Mouse (Mus musculus) olfactory bulb, adult 2 months (tissue): ENCODE measurements around the gene Mblac2. TPM values are rescaled to one million over a fixed set of nuclear protein-coding genes. Genes with fewer than 3 reads are reported as not detected.
A peak's percentile ranks its signal among the peaks of the same experiment; 100 is the strongest.

Source experiments
- H3K27ac ChIP-seq: fragments of 200-500 bp; 2 replicates; pipeline ENCODE4 v1.5.1; 2012; ENCODE audit warnings: low read depth, low read length; ENCODE audit not compliant: insufficient read depth
- H3K4me1 ChIP-seq: fragments of 200-500 bp; 2 replicates; pipeline ENCODE4 v1.6.1; 2012; ENCODE audit warnings: low read length; ENCODE audit not compliant: control insufficient read depth, insufficient read depth
- H3K4me3 ChIP-seq: fragments of 200-500 bp; 2 replicates; pipeline ENCODE4 v1.5.1; 2012; ENCODE audit warnings: mild to moderate bottlenecking, low read depth, low read length, moderate library complexity; ENCODE audit not compliant: insufficient read depth
- CTCF ChIP-seq: fragments of 200-500 bp; IDR thresholded peaks from 2 replicates; pipeline ENCODE4 v1.5.1; 2012; ENCODE audit warnings: low read depth, mild to moderate bottlenecking, low read length, moderate library complexity; ENCODE audit not compliant: insufficient read depth
- POLR2A ChIP-seq: fragments of 200-500 bp; IDR thresholded peaks from 2 replicates; pipeline ENCODE4 v1.6.1; 2012; ENCODE audit warnings: mild to moderate bottlenecking, low read depth, low read length, moderate library complexity; ENCODE audit not compliant: insufficient read depth
- WGBS: fragments of 180-500 bp; shearing (Covaris S2); methylation state at CpG from one replicate; pipeline ENCODE4 v1.1.7; 2018; 5-methylcytosine and 5-hydroxymethylcytosine counted together
- polyA plus RNA-seq: library from polyadenylated mRNA; stranded (reverse); fragments of >200 nt; gene quantifications from 2 replicates; pipeline ENCODE4 v1.2.4, GENCODE M21; 2012; ENCODE audit warnings: low replicate concordance; ENCODE audit not compliant: missing spikeins, insufficient read depth, insufficient read length

Gene Mblac2
- not detected in 2 replicates for polyA plus RNA-seq

- TF ChIP-seq CTCF (no peak), POLR2A (peak; percentile 67)
- WGBS: under 1% methylated on average over 61 of the region's 61 CpGs
- Histone ChIP-seq H3K4me3 (peak within 1 kb of the TSS; percentile 80), H3K4me1 (peaks cover 4% of the 10 kb centered on the region), H3K27ac (peak within 1 kb of the TSS; percentile 67)
Observed at GRCm38 (mm10) chr13:81710775-81711545, at the start of gene Mblac2, which contains the start of gene Polr3g. TSS of gene Mblac2 (plus strand) at chr13:81711341. TSS of gene Polr3g (minus strand) at chr13:81711013.

GRCm38 (mm10) chr13:81663566-81664330 is 47.4 kb upstream of the Mblac2 start:
- Histone ChIP-seq H3K4me1 (peaks cover 5% of the 10 kb centered on the region), H3K4me3 (no peak overlapping the region), H3K27ac (no peak overlapping the region)
- TF ChIP-seq CTCF (no peak), POLR2A (no peak)
- 75% methylated on average over 12 of the region's 12 CpGs for WGBS

- TF ChIP-seq CTCF: no peak
- TF ChIP-seq POLR2A: no peak
Observed at GRCm38 (mm10) chr13:81664331-81664698, 46.8 kb upstream of the Mblac2 start.

GRCm38 (mm10) chr13:81667713-81668112 is 43.4 kb upstream of the Mblac2 start:
- Histone ChIP-seq H3K4me1 (peaks cover 5% of the 10 kb centered on the region), H3K27ac (no peak overlapping the region), H3K4me3 (no peak overlapping the region)
- no peak for TF ChIP-seq CTCF
- no peak for TF ChIP-seq POLR2A
- WGBS: 84% methylated on average over 5 of the region's 5 CpGs

More at GRCm38 (mm10) chr13:81664331-81664698, 46.8 kb upstream of the Mblac2 start:
- WGBS: 59% methylated on average over 5 of the region's 5 CpGs
- H3K4me1 ChIP-seq: peaks cover 5% of the 10 kb centered on the region
- H3K4me3 ChIP-seq: no peak overlapping the region
- H3K27ac ChIP-seq: no peak overlapping the region

- Histone ChIP-seq H3K27ac (no peak overlapping the region), H3K4me1 (no peaks in the 10 kb centered on the region), H3K4me3 (no peak overlapping the region)
- TF ChIP-seq POLR2A (no peak), CTCF (no peak)
- WGBS: 88% methylated on average over 8 of the region's 8 CpGs
Observed at GRCm38 (mm10) chr13:81675333-81675732, 35.8 kb upstream of the Mblac2 start.

- no peak overlapping the region for H3K4me3 ChIP-seq
- TF ChIP-seq POLR2A: no peak
- no peak for TF ChIP-seq CTCF
- peaks cover 8% of the 10 kb centered on the region; the same call in 1 of the 2 replicates for H3K4me1 ChIP-seq
- 97% methylated on average over 3 of the region's 3 CpGs for WGBS
- H3K27ac ChIP-seq: no peak overlapping the region
Observed at GRCm38 (mm10) chr13:81683107-81683506, 28.0 kb upstream of the Mblac2 start.

GRCm38 (mm10) chr13:81684258-81684657 is 26.9 kb upstream of the Mblac2 start:
- H3K4me1 ChIP-seq: peaks cover 8% of the 10 kb centered on the region; the same call in 1 of the 2 replicates
- H3K4me3 ChIP-seq: no peak overlapping the region
- H3K27ac ChIP-seq: no peak overlapping the region; the same call in 1 of the 2 replicates
- TF ChIP-seq POLR2A (no peak), CTCF (no peak)
- WGBS: 80% methylated on average over 5 of the region's 5 CpGs

GRCm38 (mm10) chr13:81684884-81685283 is 26.3 kb upstream of the Mblac2 start:
- Histone ChIP-seq H3K4me1 (peaks cover 8% of the 10 kb centered on the region; the same call in 1 of the 2 replicates), H3K27ac (no peak overlapping the region), H3K4me3 (no peak overlapping the region)
- WGBS: 67% methylated on average over 3 of the region's 3 CpGs
- TF ChIP-seq POLR2A (no peak), CTCF (no peak)

- 90% methylated on average over 3 of the region's 3 CpGs for WGBS
- H3K27ac ChIP-seq: no peak overlapping the region
- TF ChIP-seq POLR2A (no peak), CTCF (no peak)
- H3K4me1 ChIP-seq: peaks cover 5% of the 10 kb centered on the region
- no peak overlapping the region for H3K4me3 ChIP-seq
Observed at GRCm38 (mm10) chr13:81689587-81689986, 21.6 kb upstream of the Mblac2 start.
